18 mouse cellular contexts compared by ENCODE assay signal in genomic region chr10:95256095-95256494, GRCm38 (mm10).
DNase-seq lines count a peak whose midpoint lies in the region; ATAC-seq and TF ChIP-seq lines count a peak whose summit lies in the region.
"Had no signal": no experiment of that assay in that cellular context is flagged by ENCODE, and none has a peak within 500 bp of the region (broad histone marks: within the 10 kb centered on the region; RNA-seq: fewer than 3 reads in every experiment).

No protein-coding gene starts in this region.

- H3K4me2 ChIP-seq in hindbrain, embryonic 11.5 days (replicated peaks; ENCODE audit: low read depth, low read length) = 0 out of 2 replicates have a peak overlapping the region, but pooled peaks have one; percentile 11
- no peak overlapping the region for H3K4me2 ChIP-seq in hindbrain, postnatal 0 days (ENCODE audit: low read depth, low read length)
- no peak overlapping the region; the same call in 1 of the 2 replicates for H3K4me2 ChIP-seq in neural tube, embryonic 11.5 days (ENCODE audit: low read depth)
- H3K4me2 ChIP-seq: embryonic facial prominence, embryonic 13.5 days; heart, embryonic 12.5 days; liver, embryonic 12.5 days had no signal

- no peak for DNase-seq in hindbrain, embryonic 11.5 days (ENCODE audit: low spot score)
- DNase-seq in hindbrain, postnatal 0 days (ENCODE audit: low spot score) = no peak
- no peak for DNase-seq in neural tube, embryonic 11.5 days (ENCODE audit: low spot score)
- no peak for DNase-seq in neural tube, embryonic 10.5 days (ENCODE audit: extremely low spot score, low spot score)
- DNase-seq in limb, embryonic 10.5 days (ENCODE audit: low spot score) = no peak
- DNase-seq in retina, embryonic 14.5 days (ENCODE audit: low spot score) = peak; percentile 38
- DNase-seq in lung, postnatal 36 days = no peak
- DNase-seq: adrenal gland, adult 2 months; cerebellum, adult 8-10 months; kidney, adult 9 months; lung, postnatal 14 days; right cerebral cortex, postnatal 4 days; thymus, postnatal 36 days had no signal

- H3K9ac ChIP-seq in hindbrain, embryonic 11.5 days (ENCODE audit: low read depth, low read length) = no peak overlapping the region
- no peak overlapping the region for H3K9ac ChIP-seq in hindbrain, postnatal 0 days (replicated peaks; ENCODE audit: low read length)
- H3K9ac ChIP-seq in neural tube, embryonic 11.5 days (ENCODE audit: low read length) = no peak overlapping the region
- H3K9ac ChIP-seq: embryonic facial prominence, embryonic 13.5 days; heart, embryonic 12.5 days; liver, embryonic 12.5 days had no signal

- no peaks in the 10 kb centered on the region for H3K36me3 ChIP-seq in hindbrain, embryonic 11.5 days (ENCODE audit: control insufficient read depth, insufficient read depth, low read length)
- no peaks in the 10 kb centered on the region for H3K36me3 ChIP-seq in hindbrain, postnatal 0 days (ENCODE audit: insufficient read depth, low read length)
- H3K36me3 ChIP-seq in neural tube, embryonic 11.5 days (ENCODE audit: control insufficient read depth, insufficient read depth, low read length) = no peaks in the 10 kb centered on the region
- H3K36me3 ChIP-seq in limb, embryonic 10.5 days = no peaks in the 10 kb centered on the region
- H3K36me3 ChIP-seq: embryonic facial prominence, embryonic 13.5 days; heart, embryonic 12.5 days; liver, embryonic 12.5 days had no signal

- TF ChIP-seq CTCF in hindbrain, postnatal 0 days (IDR thresholded peaks at IDR 0.05; ENCODE audit: low read depth) = no peak

- no peaks in the 10 kb centered on the region for H3K9me3 ChIP-seq in hindbrain, embryonic 11.5 days (ENCODE audit: control insufficient read depth, low read length)
- no peaks in the 10 kb centered on the region for H3K9me3 ChIP-seq in hindbrain, postnatal 0 days (ENCODE audit: low read length)
- no peaks in the 10 kb centered on the region for H3K9me3 ChIP-seq in neural tube, embryonic 11.5 days (ENCODE audit: control insufficient read depth, low read length)
- H3K9me3 ChIP-seq in limb, embryonic 10.5 days (replicated peaks) = no peaks in the 10 kb centered on the region
- H3K9me3 ChIP-seq: embryonic facial prominence, embryonic 13.5 days; heart, embryonic 12.5 days; liver, embryonic 12.5 days had no signal

- 10% methylated on average over 7 of the region's 7 CpGs for WGBS in hindbrain, embryonic 11.5 days
- WGBS in hindbrain, postnatal 0 days = 36% methylated on average over 7 of the region's 7 CpGs
- 6% methylated on average over 7 of the region's 7 CpGs for WGBS in neural tube, embryonic 11.5 days
- WGBS in limb, embryonic 10.5 days = 48% methylated on average over 7 of the region's 7 CpGs

- H3K4me1 ChIP-seq in hindbrain, embryonic 11.5 days (replicated peaks; ENCODE audit: control insufficient read depth, insufficient read depth, low read length) = peaks cover 8% of the 10 kb centered on the region; the same call in 1 of the 2 replicates
- H3K4me1 ChIP-seq in hindbrain, postnatal 0 days (ENCODE audit: insufficient read depth, low read length) = peaks cover 13% of the 10 kb centered on the region
- peaks cover 18% of the 10 kb centered on the region for H3K4me1 ChIP-seq in neural tube, embryonic 11.5 days (ENCODE audit: control insufficient read depth, insufficient read depth, low read length)
- H3K4me1 ChIP-seq in limb, embryonic 10.5 days = peaks cover 36% of the 10 kb centered on the region
- H3K4me1 ChIP-seq: liver, embryonic 12.5 days had no signal

- H3K27me3 ChIP-seq in hindbrain, embryonic 11.5 days (ENCODE audit: control insufficient read depth, insufficient read depth, low read length) = no peaks in the 10 kb centered on the region
- no peaks in the 10 kb centered on the region for H3K27me3 ChIP-seq in hindbrain, postnatal 0 days (ENCODE audit: insufficient read depth, low read length)
- H3K27me3 ChIP-seq in neural tube, embryonic 11.5 days (ENCODE audit: control insufficient read depth, insufficient read depth, low read length) = no peaks in the 10 kb centered on the region
- peaks cover 6% of the 10 kb centered on the region; the same call in 1 of the 2 replicates for H3K27me3 ChIP-seq in limb, embryonic 10.5 days (ENCODE audit: low read depth, poor library complexity, severe bottlenecking)
- H3K27me3 ChIP-seq: embryonic facial prominence, embryonic 13.5 days; heart, embryonic 12.5 days; liver, embryonic 12.5 days; Patski had no signal

- ATAC-seq in hindbrain, embryonic 11.5 days (ENCODE audit: low FRiP score) = peak; percentile 37; the same call in 1 of the 2 replicates
- ATAC-seq in hindbrain, postnatal 0 days = no peak
- no peak for ATAC-seq in neural tube, embryonic 11.5 days (ENCODE audit: insufficient read depth, low FRiP score, low TSS enrichment)
- ATAC-seq: forebrain, embryonic 14.5 days; liver, embryonic 12.5 days; Patski had no signal

- no peak overlapping the region for H3K4me3 ChIP-seq in hindbrain, embryonic 11.5 days (ENCODE audit: low read depth, low read length)
- H3K4me3 ChIP-seq in hindbrain, postnatal 0 days (ENCODE audit: low read length) = no peak overlapping the region
- no peak overlapping the region for H3K4me3 ChIP-seq in neural tube, embryonic 11.5 days (ENCODE audit: low read depth, low read length)
- no peak overlapping the region for H3K4me3 ChIP-seq in limb, embryonic 10.5 days
- H3K4me3 ChIP-seq: embryonic facial prominence, embryonic 13.5 days; heart, embryonic 12.5 days; liver, embryonic 12.5 days had no signal

- H3K27ac ChIP-seq in hindbrain, embryonic 11.5 days (ENCODE audit: low read depth, low read length) = no peak overlapping the region
- H3K27ac ChIP-seq in hindbrain, postnatal 0 days = no peak overlapping the region
- H3K27ac ChIP-seq in neural tube, embryonic 11.5 days (ENCODE audit: low read depth, low read length) = 0 out of 2 replicates have a peak overlapping the region, but pooled peaks have one; percentile 3
- H3K27ac ChIP-seq in limb, embryonic 10.5 days = peak overlapping the region; percentile 71
- H3K27ac ChIP-seq: embryonic facial prominence, embryonic 13.5 days; liver, embryonic 12.5 days had no signal

Comparison
In these comparisons a context has a peak if more than half of its experiments do, and no peak if none do; other contexts are left out.
1. H3K27ac ChIP-seq: peak in neural tube, embryonic 11.5 days (single experiment) and limb, embryonic 10.5 days (single experiment); none in hindbrain, embryonic 11.5 days (single experiment) and hindbrain, postnatal 0 days (single experiment).